Mouse (Mus musculus) left cerebral cortex, postnatal 10 days (tissue): Measurements from ENCODE around the gene Elp1. TPM values are rescaled to one million over a fixed set of nuclear protein-coding genes. Genes with fewer than 3 reads are reported as not detected.

Experiments used
- DNase-seq, 2 experiments: peaks; one replicate each; pipeline ENCODE4 v3.0.0; 2021 to 2022; ENCODE audit warnings: low spot score in 2 of 2, mixed read lengths in 1 of 2; ENCODE audit errors: extremely low spot score in 1 of 2
- intact Hi-C: fragments of 180-260 bp; cut with DNase I; formaldehyde crosslinking; loops from one replicate; pipeline ENCODE4 v1.15.1; 2025
- total RNA-seq, 2 experiments: library from RNA; stranded (reverse); gene quantifications; 2 replicates each; pipeline ENCODE4 v1.2.3; 2021

The Elp1 gene
- total RNA-seq, 2 experiments from 2014 or later: 82.9 to 86.3 TPM

DNA sequence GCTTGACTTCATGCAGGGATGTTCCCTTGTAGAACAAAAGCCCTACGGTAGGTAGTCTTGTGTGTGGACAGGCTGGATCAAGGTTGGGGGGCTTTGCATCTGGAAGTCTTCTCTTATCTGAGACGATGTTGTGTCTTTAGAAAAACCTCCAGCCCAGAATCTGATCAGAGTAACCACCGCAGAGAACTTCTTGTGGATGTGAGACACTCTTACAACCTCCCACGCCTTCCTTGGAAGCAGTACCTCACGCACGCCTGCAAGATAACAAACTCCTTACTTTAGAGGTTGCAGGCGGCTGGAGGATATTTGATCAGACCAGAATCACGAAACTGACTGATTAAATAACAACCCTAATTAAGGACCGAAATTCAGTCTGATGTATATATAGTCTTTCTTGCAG, 81.7 kb downstream of the Elp1 start:
- DNase-seq: no peak
- intact Hi-C loops: no loop called here

DNA sequence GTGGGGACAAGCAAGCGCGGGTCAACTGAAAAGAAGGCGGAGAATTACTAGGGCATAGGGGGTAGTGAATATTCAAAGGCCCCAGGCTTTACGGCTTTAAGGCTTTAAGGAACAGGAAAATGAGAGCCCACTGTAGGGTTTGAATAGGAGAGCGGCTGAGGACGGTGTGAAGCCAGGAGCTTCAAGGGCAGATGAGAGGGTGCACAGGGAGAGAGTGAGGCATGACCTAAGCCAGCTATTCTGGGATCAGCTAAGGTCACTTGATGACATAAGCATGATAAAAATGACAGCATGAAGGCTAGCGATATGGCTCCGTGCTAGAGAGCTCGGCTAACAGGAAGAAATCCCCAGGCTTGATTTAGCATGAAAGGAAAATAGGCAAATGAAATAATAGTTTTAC, 82.7 kb downstream of the Elp1 start:
- intact Hi-C loops: no loop called here
- no peak for DNase-seq

- intact Hi-C loops: no loop called here
- no peak for DNase-seq
Measured at GRCm38 (mm10) chr4:56718573-56719442, 83.3 kb downstream of the Elp1 start.

- no peak for DNase-seq
- intact Hi-C loops: no loop called here
Measured at GRCm38 (mm10) chr4:56717932-56718331, 84.2 kb downstream of the Elp1 start.

DNA sequence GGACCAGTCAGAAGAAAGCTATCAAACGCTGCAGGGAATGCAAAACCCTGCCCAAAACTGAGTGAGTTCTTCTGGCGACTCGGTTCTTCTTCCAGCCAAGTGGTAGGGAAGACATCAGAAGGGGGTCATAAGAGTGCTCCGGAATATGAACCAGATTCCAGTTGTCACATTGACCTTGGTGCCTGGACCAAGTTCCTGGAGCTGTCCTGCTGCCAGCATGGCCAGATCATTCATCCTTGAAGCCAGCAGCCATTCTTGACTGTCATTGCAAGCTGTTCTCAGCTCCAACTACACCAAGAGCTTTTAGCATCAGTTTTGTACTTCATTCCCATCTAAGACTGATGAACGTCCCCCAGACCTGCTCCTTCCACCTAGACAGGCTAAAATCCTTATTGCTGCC, 85.3 kb downstream of the Elp1 start:
- intact Hi-C loops: no loop called here
- DNase-seq: no peak

GRCm38 (mm10) chr4:56713155-56713554, 89.0 kb downstream of the Elp1 start:
- DNase-seq: no peak

DNA sequence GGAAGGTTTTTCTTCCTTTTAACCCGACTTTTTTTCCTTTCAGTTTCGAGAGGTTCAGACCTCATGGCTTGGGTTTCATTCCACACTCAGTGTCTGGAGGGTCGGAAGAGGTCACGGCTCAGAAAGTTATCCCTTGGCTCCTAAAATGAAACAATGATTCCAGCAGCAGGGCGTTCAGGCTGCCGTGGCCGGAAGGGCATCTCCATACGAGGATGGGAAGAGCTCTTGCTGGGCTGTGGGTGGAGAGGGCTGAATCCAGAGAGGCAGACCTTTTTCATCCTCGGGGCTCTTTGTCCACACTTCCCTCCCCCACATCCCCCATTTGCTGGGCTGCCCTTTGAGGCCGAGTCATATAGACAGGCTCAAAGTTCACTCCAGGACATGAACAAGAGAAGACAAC, 99.9 kb downstream of the Elp1 start:
- no peak for DNase-seq
- intact Hi-C loops: no loop called here

More at GRCm38 (mm10) chr4:56713155-56713554, 89.0 kb downstream of the Elp1 start:
- intact Hi-C loops: no loop called here

Other genes with a start within 250 kb of the Elp1 start
- gene Gm26657, start 62.3 kb downstream of the Elp1 start, total RNA-seq: not detected
- gene Actl7b, start 60.9 kb downstream of the Elp1 start, total RNA-seq: not detected
- not detected for gene Actl7a, start 58.9 kb downstream of the Elp1 start, total RNA-seq
- gene Fam206a, start within 50 bp of the Elp1 start, total RNA-seq: 10 to 100 TPM; 20.7 to 21.2 TPM
- gene Ctnnal1, start 62.9 kb upstream of the Elp1 start, total RNA-seq: 10 to 100 TPM; 16.6 to 17.1 TPM
- gene Tmem245, start 145.1 kb upstream of the Elp1 start, total RNA-seq: 10 to 100 TPM; 31.6 to 36.4 TPM
- 100 to 1,000 TPM; 107 to 121 TPM for gene Frrs1l, start 188.1 kb upstream of the Elp1 start, total RNA-seq